Mouse (Mus musculus): Measurements from ENCODE around the gene Srgap1.
"Not testable (repeated sequence)": the region's sequence is repeated elsewhere in the genome, so short reads cannot be mapped to it uniquely, and the experiment has no call there.

Srgap1 gene

DNA sequence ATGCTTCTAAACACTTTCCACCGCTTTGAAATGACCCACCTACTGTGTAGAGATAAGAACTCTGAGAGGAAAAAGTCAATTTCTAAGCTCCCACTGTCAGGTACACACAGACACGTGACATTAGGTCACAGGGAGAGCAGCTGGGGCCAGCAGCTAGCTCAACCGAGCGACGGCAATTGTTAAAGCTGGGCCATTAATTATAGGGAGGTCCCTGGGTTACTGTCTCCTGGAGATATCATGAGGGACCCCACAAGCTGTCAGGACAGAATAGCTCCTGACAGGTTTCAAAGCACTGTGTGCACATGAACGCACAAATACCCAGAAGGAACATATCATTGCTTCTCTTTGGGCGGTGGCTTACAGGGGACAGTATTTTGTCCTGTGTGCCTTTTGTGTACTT, 229.1 kb downstream of the Srgap1 start:
- no peak for DNase-seq (ENCODE audit: low spot score)

DNA sequence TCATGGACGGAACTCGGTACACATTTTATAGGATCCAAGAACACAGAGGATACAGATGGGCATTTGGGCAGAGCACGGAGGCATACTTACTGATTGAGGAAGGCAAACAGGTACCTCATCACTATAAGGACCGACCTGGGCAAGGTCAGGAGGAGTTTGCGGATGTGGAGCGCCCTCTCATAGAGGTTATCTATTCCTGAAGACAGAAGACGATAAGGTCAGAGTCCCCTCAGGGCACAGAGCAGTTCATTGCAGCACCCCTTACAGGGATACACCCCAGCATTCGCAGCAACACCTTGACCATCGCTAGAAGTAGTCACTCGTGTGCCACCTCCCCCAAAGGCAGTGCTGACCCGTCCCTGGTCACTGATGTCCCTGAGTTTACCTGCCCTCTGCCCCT, 239.3 kb downstream of the Srgap1 start:
- DNase-seq (ENCODE audit: low spot score), result no peak

DNA sequence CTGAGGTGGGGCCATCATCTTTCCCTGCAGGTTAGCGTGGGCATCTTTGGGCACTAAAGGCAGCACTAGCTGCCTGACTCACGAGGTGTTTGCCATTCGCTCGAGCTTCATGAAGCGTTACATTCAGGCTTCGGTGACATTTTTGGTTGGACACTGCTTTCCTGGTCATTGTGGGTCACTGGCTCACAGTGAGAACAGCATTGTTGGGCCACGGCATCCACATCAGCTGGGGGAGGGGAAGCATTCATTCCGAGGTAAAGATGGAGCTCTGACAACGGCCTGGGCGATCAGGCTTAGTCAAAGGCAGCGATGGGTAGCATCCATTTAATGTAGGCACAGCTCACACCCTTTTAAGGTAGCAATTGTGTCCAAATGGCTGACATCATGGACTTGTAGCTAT, 240.3 kb downstream of the Srgap1 start:
- DNase-seq (ENCODE audit: low spot score), result no peak

DNA sequence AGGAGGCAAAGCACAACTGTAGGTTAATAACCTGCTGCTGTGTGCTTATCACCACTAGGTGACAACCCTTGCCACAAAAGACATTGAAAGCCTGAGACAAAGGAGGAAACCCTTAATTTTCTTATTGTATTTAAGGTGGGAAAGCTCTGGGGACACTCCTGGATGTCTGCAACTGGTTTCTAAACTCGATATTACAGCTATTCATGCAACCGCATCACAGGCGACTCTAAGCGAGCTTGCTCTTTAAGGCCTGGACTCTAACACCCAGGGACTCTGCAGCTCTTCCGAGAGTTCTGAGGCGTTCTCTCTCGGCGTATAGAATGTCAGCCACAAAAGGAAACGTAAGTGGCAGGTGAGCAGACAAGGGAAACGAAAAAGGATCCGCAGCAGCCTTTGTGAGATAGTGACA, 241.2 kb downstream of the Srgap1 start:
- no peak for DNase-seq (ENCODE audit: low spot score)

DNA sequence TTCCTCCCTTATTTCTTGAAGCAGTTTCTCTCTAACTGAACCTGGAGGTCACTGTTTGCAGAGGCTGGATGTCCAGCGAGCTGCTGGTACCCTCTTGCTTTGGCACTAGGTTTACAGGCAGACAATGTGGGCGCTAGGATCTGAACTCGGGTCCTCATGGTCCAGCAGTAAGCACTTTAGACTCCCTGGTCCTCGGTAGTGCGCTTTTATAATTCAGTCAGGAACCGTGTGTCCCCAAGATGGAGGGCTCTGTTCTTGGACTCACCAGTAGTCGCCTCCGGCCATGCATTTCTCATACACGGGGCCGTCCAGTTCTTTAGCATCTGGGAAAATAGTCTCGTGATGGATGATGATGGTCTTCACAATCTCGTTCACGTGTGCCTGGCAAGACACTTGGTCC, 242.6 kb downstream of the Srgap1 start:
- DNase-seq (ENCODE audit: low spot score), result no peak

DNA sequence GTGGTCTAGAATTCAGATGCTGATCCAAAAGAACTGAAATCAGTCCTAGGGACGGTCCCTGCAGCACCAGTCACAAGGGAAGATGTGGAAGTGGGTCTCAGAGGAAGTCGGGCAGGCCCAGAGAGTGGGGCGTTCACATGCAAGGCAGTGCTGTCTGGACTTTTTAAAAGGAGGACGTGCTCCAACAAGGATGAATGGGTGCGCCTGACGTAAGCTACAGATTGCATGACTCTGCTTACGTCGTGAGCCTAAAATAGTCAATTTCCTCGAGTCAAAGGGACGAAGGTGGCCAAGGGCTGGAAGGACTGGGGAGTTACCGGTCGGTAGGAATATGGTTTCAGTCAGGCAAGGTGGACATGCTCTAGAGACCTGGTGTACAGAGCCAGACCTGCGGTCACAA, 247.1 kb downstream of the Srgap1 start:
- DNase-seq (ENCODE audit: low spot score), result no peak

DNA sequence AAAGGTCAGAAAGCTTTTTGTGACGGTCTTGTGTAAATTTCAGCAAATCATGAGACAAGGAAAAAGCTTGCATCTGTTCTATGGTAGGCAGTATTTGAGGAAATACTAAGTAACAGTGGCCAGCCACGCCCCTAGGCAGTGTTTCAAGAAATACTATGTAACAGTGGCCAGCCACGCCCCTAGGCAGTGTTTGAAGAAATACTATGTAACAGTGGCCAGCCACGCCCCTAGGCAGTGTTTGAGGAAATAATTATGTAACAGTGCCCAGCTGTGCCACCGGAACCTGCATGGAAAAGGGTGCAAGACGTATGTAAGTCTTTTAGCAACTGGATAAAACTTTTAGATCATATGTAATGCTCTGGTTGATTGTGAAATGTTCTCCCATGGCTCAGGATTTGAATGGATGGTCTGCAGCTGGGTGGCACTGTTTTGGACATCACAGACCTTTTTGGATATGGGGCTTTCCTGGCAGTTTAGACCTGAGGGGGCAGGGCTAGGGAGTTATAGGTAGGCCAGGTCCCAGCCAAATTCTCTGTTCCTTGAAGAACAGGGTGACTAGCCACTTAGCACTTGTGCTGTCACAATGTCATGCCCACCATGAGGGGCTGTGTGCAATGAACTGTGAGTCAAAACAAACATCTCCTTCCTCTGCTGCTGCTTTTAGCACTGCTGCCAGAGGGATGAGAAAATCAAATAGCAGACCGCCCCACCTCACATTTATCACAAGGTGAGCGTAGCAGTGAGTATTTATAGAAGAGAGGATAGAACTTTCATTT, 250.9 kb downstream of the Srgap1 start:
- no peak for DNase-seq (ENCODE audit: low spot score)

DNA sequence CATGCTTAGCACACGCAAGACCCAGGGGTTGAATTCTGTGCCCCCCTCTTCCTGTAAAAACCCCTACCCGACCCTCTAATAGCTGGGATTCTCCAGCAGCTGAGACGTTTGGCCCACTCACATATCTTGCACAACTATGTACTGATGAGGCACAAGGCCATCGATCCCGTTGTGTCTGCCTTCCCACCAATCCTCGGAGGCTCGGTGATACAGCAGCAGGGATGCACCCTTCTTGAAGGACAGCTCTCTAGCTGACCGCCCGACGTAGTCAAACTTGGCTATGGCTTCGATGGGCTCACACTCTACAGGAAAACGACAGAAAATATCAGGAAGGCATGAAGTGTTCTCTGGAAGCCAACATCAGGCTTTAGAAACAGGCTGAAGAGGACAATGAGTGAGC, 252.6 kb downstream of the Srgap1 start:
- DNase-seq (ENCODE audit: low spot score), result no peak

DNA sequence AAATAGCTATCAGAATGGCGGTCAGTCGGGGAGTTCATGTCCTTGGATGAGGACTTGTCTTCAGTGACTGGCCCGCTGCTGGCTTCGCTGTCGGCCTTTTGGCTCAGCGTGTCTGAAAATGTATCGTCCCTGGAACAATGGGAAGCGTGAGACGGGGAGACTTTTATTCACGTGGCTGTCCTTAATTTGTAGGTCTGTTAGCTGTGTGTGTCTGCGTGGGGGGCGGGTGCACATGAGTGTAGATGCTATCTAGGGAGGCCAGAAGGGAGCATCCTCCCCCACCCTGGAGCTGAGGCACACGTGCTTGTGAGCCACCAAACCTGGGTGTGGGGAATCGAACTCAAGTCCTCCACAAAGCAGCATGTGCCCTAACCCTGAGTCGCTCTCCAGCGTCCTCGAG, 254.5 kb downstream of the Srgap1 start:
- DNase-seq (ENCODE audit: low spot score), result no peak

DNA sequence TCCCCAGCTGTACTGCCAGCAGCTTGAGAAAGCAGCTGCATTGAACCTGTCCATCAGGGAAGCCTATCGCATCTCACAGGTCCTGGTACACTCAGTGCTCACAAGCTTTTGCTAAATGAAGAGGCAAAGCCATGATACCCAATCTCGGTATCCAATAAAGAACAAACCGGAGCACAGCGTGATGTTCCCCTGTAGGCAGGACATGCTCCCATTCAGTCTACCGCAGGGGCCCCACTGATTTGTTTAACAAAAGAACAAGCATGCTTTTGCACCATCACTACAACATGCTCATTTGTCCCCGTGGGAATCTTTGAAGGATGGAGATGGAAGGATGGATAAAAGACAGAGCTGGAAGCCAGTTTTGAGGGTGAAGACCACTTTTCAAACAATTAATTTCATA, 257.0 kb downstream of the Srgap1 start:
- DNase-seq (ENCODE audit: low spot score), result no peak

DNA sequence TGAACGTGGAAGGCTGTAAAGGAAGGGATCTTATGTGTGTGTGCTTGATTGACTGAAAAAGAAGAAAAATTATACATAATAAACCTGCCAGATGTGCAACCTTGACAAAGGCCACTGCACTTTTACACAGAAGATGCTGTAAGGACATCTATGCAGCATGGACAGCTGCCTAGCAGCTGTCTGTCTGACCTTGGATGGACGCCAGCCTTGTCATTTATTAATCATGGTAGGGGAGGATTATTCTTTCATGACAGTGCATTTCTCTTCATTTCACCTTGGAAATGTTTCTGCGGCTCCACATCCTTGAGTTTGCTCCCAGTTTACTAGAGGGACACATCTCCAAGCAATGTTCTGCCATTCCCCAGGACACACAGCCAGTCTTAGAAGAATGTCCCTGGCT, 258.6 kb downstream of the Srgap1 start:
- no peak for DNase-seq (ENCODE audit: low spot score)

DNA sequence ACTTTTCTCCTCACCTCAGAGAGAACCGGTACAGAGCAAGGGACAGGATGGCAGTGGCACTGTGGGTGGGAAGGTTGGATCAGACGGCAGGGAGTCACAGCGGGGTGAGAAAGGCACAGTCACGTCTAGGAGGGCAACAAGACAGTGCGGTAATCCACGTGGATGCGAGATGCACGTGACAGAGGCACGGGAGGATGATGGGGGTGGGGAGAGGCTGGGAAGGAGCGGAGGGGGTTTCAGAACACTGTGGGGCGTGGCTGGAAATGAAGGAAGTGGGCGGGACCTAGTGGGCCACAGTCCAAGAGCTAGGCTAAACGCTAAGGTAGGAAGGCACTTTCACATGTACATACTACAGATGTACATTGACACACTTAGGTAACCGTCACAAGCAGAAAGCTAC, 266.0 kb downstream of the Srgap1 start:
- DNase-seq (ENCODE audit: low spot score), result no peak

DNA sequence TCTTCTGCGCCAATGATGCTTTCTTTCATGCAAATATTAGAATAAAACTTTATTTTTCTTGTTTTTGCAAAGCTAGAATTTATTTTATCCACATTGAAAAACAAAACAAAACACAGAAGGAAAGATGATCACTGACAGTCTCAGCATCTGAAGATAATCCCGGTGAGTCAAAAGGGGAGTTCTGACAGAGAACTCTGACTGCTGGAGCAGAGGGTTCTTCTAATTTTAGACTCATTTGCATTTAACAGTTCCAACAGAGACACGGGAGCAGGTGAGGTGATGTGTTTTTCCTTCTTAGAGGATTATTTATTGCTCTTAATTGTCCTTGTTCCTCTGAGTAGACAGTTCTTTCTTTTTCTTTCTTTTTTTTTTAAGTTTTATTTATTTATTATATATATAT, 271.1 kb downstream of the Srgap1 start:
- DNase-seq (ENCODE audit: low spot score), result no peak

DNA sequence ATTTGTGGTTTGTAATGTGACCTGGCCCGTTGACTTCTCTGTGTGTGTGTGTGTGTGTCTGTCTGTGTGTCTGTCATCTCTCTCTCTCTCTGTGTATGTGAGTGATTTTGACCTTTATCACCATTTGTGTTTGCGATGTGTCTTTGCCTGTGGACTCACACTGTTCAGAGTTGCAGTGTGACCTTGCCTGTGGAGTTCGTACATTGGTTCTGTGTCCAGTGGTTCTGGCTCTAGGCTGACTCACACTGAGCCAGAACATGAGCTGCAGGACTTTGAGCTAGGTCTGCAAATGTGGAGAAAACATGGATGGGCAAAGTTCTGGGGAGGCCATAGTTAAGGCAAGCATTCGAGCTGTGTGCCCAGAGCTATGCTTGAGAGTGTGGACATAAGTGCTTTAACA, 273.3 kb downstream of the Srgap1 start:
- no peak for DNase-seq (ENCODE audit: low spot score)

DNA sequence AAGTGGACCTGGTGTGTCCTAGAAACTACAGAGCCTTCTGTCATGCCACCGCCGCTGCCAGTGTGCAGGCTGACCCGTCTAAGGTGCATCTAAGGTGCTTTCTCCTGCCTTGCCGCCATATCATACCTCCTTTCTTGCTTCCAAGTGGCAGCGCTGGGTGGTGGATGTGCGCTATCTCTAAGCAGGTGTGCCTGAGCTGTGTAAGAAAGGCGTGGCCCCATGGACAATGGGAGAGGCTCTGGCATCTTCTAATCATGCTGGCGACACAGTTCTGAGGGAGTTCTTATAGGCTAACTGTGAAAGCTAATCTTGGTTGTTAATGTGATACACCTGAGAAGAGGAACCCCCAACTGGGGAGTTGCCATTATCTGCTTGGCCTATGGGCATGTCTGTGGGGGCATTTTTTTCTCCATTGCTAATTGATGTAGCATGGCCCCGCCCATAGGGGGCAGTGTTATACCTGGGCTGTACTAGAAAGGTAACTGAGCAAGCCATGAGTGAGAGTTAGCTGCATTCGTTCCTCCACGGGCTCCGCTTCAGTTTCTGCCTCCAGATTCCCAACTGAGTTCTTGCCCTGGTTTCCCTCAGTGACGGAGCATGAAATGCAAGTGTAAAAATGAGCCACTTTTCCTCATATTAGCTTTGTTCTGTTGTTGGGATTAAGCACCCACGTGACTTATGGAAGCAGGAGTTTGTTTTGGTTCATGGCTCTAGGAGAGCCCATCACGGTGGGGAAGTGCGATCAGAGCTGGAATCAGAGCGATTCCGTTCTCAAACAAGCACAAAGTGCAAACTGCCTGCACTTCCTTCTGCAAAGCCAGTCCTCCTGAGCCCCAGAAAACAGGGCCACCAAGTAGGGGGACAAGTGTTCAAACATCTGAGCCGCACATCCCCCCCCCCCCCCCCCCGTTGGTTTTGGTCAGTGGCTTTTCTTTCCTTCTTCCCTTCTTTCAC, 276.2 kb downstream of the Srgap1 start:
- no peak for DNase-seq (ENCODE audit: low spot score)

DNA sequence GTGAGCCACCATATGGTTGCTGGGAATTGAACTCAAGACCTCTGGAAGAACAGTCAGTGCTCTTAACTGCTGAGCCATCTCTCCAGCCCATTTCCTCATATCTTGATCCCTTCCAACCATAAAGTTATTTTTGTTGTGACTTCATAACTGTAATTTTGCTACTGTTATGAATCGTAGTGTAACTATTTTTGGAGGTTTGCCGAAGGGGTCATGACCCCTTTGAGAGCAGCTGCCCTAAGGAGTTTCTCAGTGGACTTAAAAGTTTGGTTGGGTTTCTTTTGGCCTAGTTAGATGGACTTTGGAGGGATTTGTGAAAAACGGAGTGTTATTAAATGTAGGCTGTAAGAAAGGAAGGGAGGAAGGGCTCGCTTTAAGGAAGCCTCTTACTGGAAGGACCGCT, 277.4 kb downstream of the Srgap1 start:
- DNase-seq (ENCODE audit: low spot score), result no peak

DNA sequence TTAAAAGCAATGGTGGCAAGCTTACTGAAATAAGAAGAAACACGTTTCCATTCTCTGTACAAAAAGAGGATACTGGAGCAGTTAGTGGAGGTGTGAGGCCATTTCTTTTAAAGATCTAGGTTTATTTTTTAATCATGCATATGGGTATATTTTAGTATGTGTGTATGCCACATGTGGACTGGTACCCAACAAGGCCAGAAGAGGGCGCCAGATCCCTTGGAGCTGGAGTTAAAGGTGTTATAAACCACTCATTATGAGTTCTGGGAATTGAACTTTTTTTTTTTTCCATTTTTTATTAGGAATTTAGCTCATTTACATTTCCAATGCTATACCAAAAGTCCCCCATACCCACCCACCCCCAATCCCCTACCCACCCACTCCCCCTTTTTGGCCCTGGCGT, 279.8 kb downstream of the Srgap1 start:
- not testable (repeated sequence) for DNase-seq (ENCODE audit: low spot score)

DNA sequence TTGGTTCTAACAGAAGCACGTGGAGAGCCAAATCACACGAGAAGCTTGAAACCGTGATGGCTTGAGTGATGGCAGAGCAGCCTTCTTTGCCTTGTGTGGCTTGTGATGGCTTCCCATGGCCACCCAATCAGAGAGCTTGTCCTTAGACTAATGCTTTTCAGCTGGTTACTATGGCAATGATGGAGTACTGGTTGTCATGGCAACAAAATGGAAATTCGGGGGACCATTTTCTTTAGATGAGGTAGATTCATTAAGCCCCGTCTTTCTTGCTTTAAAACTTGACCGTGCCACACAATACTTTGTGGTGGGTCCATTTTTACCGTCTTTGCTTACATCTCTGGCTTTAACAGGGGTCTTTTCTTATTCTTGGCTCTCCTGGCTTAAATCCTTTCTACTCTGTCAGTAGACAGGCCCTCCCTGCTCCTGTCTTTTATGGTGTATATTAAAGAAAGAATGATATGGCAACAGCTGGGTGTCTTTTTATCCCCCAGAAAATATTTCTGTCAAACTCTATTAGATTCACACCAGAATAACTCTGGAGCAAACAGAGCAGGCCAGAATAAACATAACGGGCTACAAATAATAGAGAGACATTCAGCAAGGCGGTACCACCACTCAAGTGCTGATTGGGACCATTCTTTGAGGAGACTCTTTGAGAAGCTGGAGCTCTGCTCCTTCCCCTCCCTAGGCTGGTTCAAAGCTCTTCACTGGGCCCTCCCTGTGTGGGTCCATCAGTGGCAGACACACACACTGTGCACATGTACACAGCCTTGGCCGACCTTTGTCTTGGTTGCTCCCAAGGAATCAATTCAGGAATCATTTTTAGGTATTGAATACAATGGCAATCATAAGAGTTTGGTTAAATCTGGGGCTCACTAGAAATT, 281.7 kb downstream of the Srgap1 start:
- peak; percentile 26 for DNase-seq (ENCODE audit: low spot score)

DNA sequence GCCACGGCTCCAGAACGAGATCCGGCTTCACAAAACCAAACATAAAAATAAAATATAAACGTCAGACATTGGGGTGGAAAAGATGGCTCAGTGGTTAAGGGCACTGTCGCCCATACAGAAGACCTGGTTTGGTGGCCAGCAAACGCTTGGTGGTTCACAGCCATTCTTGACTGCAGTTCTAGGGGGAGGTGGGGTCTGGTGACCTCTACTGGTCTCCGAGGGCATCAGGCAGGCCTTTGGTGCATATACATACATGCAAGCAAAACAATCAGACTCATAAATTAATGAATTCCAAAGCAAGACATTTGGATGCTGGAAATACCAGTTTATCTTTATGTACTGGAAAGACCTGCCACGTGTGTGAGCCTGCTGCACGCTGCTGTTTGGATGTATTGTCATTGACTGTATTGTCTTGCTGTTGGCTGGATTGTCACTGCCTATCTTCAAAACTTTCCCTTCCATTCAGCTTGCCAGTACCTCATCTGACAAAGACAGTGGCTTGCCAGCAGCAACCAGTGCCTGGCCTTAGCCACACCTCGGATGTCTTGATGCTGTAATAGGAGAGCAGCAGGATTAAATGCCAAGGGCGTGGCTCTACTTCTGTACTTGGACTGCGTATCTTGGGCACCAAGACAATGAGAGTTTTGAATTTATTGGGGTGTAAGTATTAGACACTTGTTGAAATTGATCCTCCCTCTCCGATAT, 282.5 kb downstream of the Srgap1 start:
- no peak for DNase-seq (ENCODE audit: low spot score)

DNA sequence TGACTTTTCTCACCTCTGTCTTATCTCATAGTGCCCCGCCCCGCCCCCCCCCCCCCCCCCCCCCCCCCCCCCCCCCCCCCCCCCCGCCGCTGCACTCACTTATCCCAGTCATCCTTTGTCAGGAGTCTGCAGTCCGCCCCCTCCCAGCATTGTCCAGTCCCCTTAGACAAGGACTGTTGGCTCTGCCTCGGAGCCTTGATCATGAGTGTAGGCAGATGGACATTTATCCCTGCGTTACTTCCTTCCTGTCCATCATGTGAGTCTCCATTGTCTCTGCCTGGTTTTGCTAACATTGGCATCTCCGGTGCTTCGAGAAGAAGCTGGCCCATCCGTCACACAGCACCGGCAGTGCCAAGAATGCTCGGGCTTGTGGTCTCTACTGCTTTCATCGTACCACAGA, 283.9 kb downstream of the Srgap1 start:
- no peak for DNase-seq (ENCODE audit: low spot score)

DNA sequence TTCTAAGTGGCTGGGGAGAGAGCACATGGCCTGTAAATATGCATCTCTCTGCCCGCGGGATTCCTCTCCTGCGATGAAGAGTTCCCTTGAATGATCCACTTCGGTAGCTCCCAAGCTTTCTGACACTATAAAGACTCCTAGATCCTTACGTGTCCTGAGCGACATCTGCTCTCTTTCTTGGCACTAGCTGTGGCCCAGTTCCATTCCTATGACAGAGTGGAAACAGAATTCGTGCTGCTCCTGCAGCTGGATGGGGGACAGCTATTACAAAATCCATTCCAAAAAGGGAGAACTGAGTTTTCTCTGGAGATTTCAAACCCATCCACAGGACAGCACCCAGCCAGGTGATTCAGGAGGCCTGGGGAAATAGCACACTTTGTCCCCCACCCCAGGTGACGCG, 285.0 kb downstream of the Srgap1 start:
- no peak for DNase-seq (ENCODE audit: low spot score)

DNA sequence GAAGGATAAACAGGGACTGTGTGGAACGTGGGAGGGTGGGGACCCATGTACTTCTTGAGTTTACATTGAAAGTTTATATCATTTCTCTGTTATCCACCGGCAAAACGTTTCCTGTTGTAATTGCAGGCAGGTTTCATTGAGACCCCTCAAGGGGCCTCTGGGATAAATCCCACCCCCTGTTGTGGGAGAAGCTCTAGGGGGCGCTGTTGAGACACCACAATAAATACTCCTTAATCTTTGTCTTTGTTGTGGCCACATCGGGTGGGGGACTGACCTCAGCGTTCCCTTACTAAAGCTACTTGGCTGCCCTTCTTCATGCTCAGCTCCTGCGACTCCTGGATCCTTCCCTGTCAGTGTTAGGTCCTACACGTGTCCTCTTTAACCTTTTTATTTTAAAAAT, 288.0 kb downstream of the Srgap1 start:
- DNase-seq (ENCODE audit: low spot score), result no peak
